Mouse (Mus musculus): ENCODE measurements around the gene Slc35b1.

Slc35b1 gene

DNA sequence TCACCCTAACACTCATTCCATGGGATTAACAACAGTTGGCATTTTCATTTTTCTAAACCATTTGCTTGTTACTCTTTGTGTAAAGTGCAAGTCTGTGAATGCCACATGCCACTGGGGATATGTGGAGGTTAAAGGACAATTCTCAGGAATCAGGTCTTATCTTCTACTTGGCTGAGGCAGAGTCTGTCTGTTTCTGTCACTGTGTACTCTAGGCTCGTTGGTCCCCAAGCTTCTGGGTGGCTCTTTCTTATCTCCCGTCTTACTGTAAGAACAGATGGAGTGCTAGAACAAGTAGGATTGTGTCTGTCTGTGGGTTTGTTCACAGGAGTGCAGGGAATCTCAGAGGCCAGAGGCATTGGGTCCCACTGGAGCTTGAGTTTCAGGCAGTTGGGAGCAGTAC is 46.9 kb downstream of the Slc35b1 start:
- DNase-seq (ENCODE audit: low spot score in 2 of 2) = no peak

DNA sequence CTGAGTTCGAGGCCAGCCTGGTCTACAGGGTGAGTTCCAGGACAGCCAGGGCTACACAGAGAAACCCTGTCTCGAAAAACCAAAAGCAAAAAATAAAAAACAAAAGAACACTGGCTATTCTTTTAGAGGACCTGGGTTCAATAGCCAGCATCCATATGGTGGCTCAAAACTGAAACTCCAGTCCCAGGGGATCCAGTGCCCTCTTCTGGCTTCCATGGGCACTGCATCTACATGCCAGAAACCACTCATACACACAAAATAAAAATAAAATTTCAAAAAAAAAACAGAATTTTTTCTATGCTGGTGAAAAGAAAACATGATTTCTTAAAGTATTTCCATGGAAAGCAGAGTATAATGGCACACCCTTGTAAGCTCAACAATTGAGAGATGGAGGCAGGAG is 47.7 kb downstream of the Slc35b1 start:
- DNase-seq (ENCODE audit: low spot score in 2 of 2) = peak; percentile 12 to 36
